Mouse (Mus musculus): ENCODE data around the gene Gen1. TPM values are rescaled to one million over a fixed set of nuclear protein-coding genes. Genes with fewer than 3 reads are reported as not detected.

Gen1 gene
- polyA plus RNA-seq, 1 experiment from 2014 or later = 11.7 TPM

GRCm38 (mm10) chr12:11276632-11277031, 11.0 kb upstream of the Gen1 start:
- no peak for ATAC-seq (ENCODE audit: low read depth)
- no peaks in the 10 kb centered on the region for H3K4me1 ChIP-seq (replicated peaks; ENCODE audit: control insufficient read depth, insufficient read depth, low read length)
- 92% methylated on average over 2 of the region's 2 CpGs for WGBS

GRCm38 (mm10) chr12:11273185-11273584, 7.6 kb upstream of the Gen1 start:
- H3K4me3 ChIP-seq (ENCODE audit: low read length) = no peak overlapping the region
- H3K27ac ChIP-seq (ENCODE audit: low read length) = no peak overlapping the region
- WGBS = 50% methylated on average over 1 of the region's 1 CpGs
- H3K27me3 ChIP-seq (ENCODE audit: control insufficient read depth, insufficient read depth, low read depth, low read length) = no peaks in the 10 kb centered on the region
- ATAC-seq (ENCODE audit: low read depth) = no peak
- no peak overlapping the region for H3K4me2 ChIP-seq (ENCODE audit: low read depth, low read length)
- peaks cover 17% of the 10 kb centered on the region for H3K36me3 ChIP-seq (ENCODE audit: control insufficient read depth, insufficient read depth, low read length)
- no peak overlapping the region for H3K9ac ChIP-seq (ENCODE audit: low read length)
- no peaks in the 10 kb centered on the region for H3K9me3 ChIP-seq (ENCODE audit: control insufficient read depth, low read length)
- H3K4me1 ChIP-seq (replicated peaks; ENCODE audit: control insufficient read depth, insufficient read depth, low read length) = peaks cover 4% of the 10 kb centered on the region

More at GRCm38 (mm10) chr12:11276632-11277031, 11.0 kb upstream of the Gen1 start:
- no peak overlapping the region for H3K27ac ChIP-seq (ENCODE audit: low read length)
- H3K27me3 ChIP-seq (ENCODE audit: control insufficient read depth, insufficient read depth, low read depth, low read length) = no peaks in the 10 kb centered on the region
- no peaks in the 10 kb centered on the region for H3K9me3 ChIP-seq (ENCODE audit: control insufficient read depth, low read length)
- no peak overlapping the region for H3K4me2 ChIP-seq (ENCODE audit: low read depth, low read length)
- H3K36me3 ChIP-seq (ENCODE audit: control insufficient read depth, insufficient read depth, low read length) = peaks cover 30% of the 10 kb centered on the region
- H3K4me3 ChIP-seq (ENCODE audit: low read length) = no peak overlapping the region
- H3K9ac ChIP-seq (ENCODE audit: low read length) = no peak overlapping the region

DNA sequence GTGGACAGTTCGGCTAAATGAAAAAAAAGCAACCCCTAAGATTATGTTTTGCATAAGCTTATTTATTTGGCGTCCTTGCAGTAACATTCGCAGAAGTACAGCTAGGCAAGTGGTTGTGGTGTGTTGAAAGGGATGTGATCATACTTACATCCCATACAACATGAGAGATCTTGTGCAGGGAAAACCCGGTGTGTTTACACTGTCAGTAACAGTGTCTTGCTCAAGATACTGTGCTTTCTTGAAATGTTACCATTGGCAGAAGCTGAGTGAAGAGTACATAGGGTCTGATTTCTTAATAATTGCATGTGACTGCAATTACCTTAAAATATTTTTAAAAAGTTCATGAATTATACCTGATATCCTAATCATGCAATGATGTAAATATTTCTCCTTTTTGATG, 7.0 kb upstream of the Gen1 start:
- H3K4me1 ChIP-seq (replicated peaks; ENCODE audit: control insufficient read depth, insufficient read depth, low read length) = peaks cover 8% of the 10 kb centered on the region
- no peak overlapping the region for H3K4me3 ChIP-seq (ENCODE audit: low read length)
- no peak overlapping the region for H3K27ac ChIP-seq (ENCODE audit: low read length)
- no peaks in the 10 kb centered on the region for H3K27me3 ChIP-seq (ENCODE audit: control insufficient read depth, insufficient read depth, low read depth, low read length)
- no peaks in the 10 kb centered on the region for H3K9me3 ChIP-seq (ENCODE audit: control insufficient read depth, low read length)
- ATAC-seq (ENCODE audit: low read depth) = no peak
- no peak overlapping the region for H3K9ac ChIP-seq (ENCODE audit: low read length)
- no peak overlapping the region for H3K4me2 ChIP-seq (ENCODE audit: low read depth, low read length)
- H3K36me3 ChIP-seq (ENCODE audit: control insufficient read depth, insufficient read depth, low read length) = peaks cover 13% of the 10 kb centered on the region
- WGBS = 85% methylated on average over 4 of the region's 4 CpGs

DNA sequence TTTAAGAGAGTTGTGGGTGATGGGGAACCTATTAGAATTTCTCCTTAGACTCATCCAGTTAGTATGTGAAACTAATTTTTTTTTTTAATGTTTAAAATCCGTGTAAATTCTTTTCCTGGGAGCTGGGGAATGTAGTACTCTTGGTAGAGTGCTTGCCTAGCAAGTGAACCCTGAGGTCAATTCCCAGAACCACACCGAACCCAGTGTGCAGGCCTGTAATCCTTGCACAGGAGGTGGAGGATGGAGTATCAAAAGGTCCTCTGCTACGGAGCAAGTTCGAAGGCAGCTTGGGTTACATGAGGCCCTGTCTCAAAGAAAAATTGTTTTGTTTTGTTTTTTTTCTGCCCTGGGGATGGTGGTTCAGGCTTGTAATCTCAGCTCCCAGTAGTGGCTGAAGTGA, 1.4 kb upstream of the Gen1 start:
- no peaks in the 10 kb centered on the region for H3K27me3 ChIP-seq (ENCODE audit: control insufficient read depth, insufficient read depth, low read depth, low read length)
- ATAC-seq (ENCODE audit: low read depth) = no peak
- no peaks in the 10 kb centered on the region for H3K9me3 ChIP-seq (ENCODE audit: control insufficient read depth, low read length)
- peak overlapping the region; percentile 93 for H3K27ac ChIP-seq (ENCODE audit: low read length)
- H3K4me3 ChIP-seq (ENCODE audit: low read length) = peak overlapping the region; percentile 76
- WGBS = 1% methylated on average over 4 of the region's 4 CpGs
- H3K4me2 ChIP-seq (ENCODE audit: low read depth, low read length) = peak overlapping the region; percentile 75
- peak overlapping the region; percentile 91 for H3K9ac ChIP-seq (ENCODE audit: low read length)
- peaks cover 24% of the 10 kb centered on the region for H3K4me1 ChIP-seq (replicated peaks; ENCODE audit: control insufficient read depth, insufficient read depth, low read length)
- 0 out of 2 replicates have a peak, but pooled peaks cover 2% of the 10 kb centered on the region for H3K36me3 ChIP-seq (ENCODE audit: control insufficient read depth, insufficient read depth, low read length)

GRCm38 (mm10) chr12:11266282-11266985, 833 bp upstream of the Gen1 start:
- Histone ChIP-seq H3K9me3 (ENCODE audit: control insufficient read depth, low read length) (no peaks in the 10 kb centered on the region), H3K9ac (ENCODE audit: low read length) (peak overlapping the region; percentile 91), H3K27me3 (ENCODE audit: control insufficient read depth, insufficient read depth, low read depth, low read length) (no peaks in the 10 kb centered on the region), H3K36me3 (ENCODE audit: control insufficient read depth, insufficient read depth, low read length) (no peaks in the 10 kb centered on the region), H3K4me3 (ENCODE audit: low read length) (peak overlapping the region; percentile 76), H3K27ac (ENCODE audit: low read length) (peak overlapping the region; percentile 93), H3K4me1 (replicated peaks; ENCODE audit: control insufficient read depth, insufficient read depth, low read length) (peaks cover 24% of the 10 kb centered on the region), H3K4me2 (ENCODE audit: low read depth, low read length) (peak overlapping the region; percentile 75)
- peak; percentile 72 for ATAC-seq (ENCODE audit: low read depth)
- 0% methylated on average over 45 of the region's 51 CpGs for WGBS

DNA sequence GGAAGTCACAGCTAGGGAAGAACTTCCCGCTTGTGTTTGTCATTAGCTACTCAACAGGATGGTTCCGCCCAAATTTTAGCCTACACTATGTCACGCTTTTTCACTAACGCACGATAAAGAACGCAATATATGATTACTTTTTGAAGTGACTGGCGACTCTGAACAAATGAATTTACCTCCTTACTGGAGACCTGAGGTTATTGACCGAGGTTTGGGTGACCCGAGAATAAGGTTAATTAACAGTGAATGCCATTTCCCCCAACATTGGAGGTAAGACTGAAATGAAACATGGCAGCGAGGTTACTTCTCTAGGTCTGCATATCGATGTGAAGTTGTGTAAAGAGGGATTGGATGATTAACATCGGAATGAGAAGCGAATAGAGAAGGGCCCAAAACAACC, 706 bp downstream of the Gen1 start:
- Histone ChIP-seq H3K4me3 (ENCODE audit: low read length) (peak overlapping the region; percentile 76), H3K27ac (ENCODE audit: low read length) (no peak overlapping the region), H3K4me2 (ENCODE audit: low read depth, low read length) (peak overlapping the region; percentile 76), H3K4me1 (replicated peaks; ENCODE audit: control insufficient read depth, insufficient read depth, low read length) (peaks cover 24% of the 10 kb centered on the region), H3K36me3 (ENCODE audit: control insufficient read depth, insufficient read depth, low read length) (no peaks in the 10 kb centered on the region), H3K9ac (ENCODE audit: low read length) (peak overlapping the region; percentile 91), H3K9me3 (ENCODE audit: control insufficient read depth, low read length) (no peaks in the 10 kb centered on the region), H3K27me3 (ENCODE audit: control insufficient read depth, insufficient read depth, low read depth, low read length) (no peaks in the 10 kb centered on the region)
- no peak for ATAC-seq (ENCODE audit: low read depth)
- WGBS = under 1% methylated on average over 13 of the region's 13 CpGs

GRCm38 (mm10) chr12:11250322-11250721, 15.3 kb downstream of the Gen1 start:
- WGBS = 76% methylated on average over 3 of the region's 3 CpGs
- Histone ChIP-seq H3K4me2 (ENCODE audit: low read depth, low read length) (no peak overlapping the region), H3K4me1 (replicated peaks; ENCODE audit: control insufficient read depth, insufficient read depth, low read length) (no peaks in the 10 kb centered on the region), H3K36me3 (ENCODE audit: control insufficient read depth, insufficient read depth, low read length) (peaks cover 13% of the 10 kb centered on the region; the same call in 1 of the 2 replicates), H3K27me3 (ENCODE audit: control insufficient read depth, insufficient read depth, low read depth, low read length) (no peaks in the 10 kb centered on the region), H3K27ac (ENCODE audit: low read length) (no peak overlapping the region), H3K4me3 (ENCODE audit: low read length) (no peak overlapping the region), H3K9ac (ENCODE audit: low read length) (no peak overlapping the region), H3K9me3 (ENCODE audit: control insufficient read depth, low read length) (no peaks in the 10 kb centered on the region)
- ATAC-seq (ENCODE audit: low read depth) = no peak

- Histone ChIP-seq H3K27me3 (ENCODE audit: control insufficient read depth, insufficient read depth, low read depth, low read length) (no peaks in the 10 kb centered on the region), H3K27ac (ENCODE audit: low read length) (no peak overlapping the region), H3K4me1 (replicated peaks; ENCODE audit: control insufficient read depth, insufficient read depth, low read length) (no peaks in the 10 kb centered on the region), H3K4me3 (ENCODE audit: low read length) (no peak overlapping the region), H3K36me3 (ENCODE audit: control insufficient read depth, insufficient read depth, low read length) (peaks cover 14% of the 10 kb centered on the region), H3K9me3 (ENCODE audit: control insufficient read depth, low read length) (no peaks in the 10 kb centered on the region), H3K4me2 (ENCODE audit: low read depth, low read length) (no peak overlapping the region), H3K9ac (ENCODE audit: low read length) (no peak overlapping the region)
- no peak for ATAC-seq (ENCODE audit: low read depth)
- WGBS = 93% methylated on average over 1 of the region's 1 CpGs
Observed at GRCm38 (mm10) chr12:11247460-11247859, 18.1 kb downstream of the Gen1 start.

DNA sequence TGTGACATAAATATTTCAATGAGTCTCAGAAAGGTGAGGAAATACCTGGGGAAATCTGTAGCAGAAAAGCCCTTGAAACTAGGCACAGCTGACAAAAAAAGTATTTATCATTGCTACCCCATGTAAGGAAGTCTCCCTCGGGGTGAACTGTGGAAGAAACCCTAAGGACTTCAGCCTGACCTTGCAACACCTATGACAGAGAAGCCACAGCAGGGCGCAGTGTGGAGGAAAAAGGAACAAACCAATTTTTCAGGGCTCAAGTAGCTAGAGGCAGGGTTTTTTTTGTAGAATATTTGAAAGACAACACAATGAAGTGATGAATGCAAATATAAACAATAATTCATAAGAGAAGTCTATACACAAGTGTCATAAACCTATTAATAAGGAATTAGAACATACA, 29.6 kb downstream of the Gen1 start:
- Histone ChIP-seq H3K36me3 (ENCODE audit: control insufficient read depth, insufficient read depth, low read length) (no peaks in the 10 kb centered on the region; the same call in 1 of the 2 replicates), H3K9me3 (ENCODE audit: control insufficient read depth, low read length) (no peaks in the 10 kb centered on the region), H3K4me3 (ENCODE audit: low read length) (no peak overlapping the region), H3K9ac (ENCODE audit: low read length) (no peak overlapping the region), H3K4me2 (ENCODE audit: low read depth, low read length) (no peak overlapping the region), H3K27ac (ENCODE audit: low read length) (no peak overlapping the region), H3K27me3 (ENCODE audit: control insufficient read depth, insufficient read depth, low read depth, low read length) (no peaks in the 10 kb centered on the region), H3K4me1 (replicated peaks; ENCODE audit: control insufficient read depth, insufficient read depth, low read length) (no peaks in the 10 kb centered on the region)
- WGBS = 48% methylated on average over 2 of the region's 2 CpGs
- no peak for ATAC-seq (ENCODE audit: low read depth)
